Mouse (Mus musculus): ENCODE results near the gene Fam198a.

DNA sequence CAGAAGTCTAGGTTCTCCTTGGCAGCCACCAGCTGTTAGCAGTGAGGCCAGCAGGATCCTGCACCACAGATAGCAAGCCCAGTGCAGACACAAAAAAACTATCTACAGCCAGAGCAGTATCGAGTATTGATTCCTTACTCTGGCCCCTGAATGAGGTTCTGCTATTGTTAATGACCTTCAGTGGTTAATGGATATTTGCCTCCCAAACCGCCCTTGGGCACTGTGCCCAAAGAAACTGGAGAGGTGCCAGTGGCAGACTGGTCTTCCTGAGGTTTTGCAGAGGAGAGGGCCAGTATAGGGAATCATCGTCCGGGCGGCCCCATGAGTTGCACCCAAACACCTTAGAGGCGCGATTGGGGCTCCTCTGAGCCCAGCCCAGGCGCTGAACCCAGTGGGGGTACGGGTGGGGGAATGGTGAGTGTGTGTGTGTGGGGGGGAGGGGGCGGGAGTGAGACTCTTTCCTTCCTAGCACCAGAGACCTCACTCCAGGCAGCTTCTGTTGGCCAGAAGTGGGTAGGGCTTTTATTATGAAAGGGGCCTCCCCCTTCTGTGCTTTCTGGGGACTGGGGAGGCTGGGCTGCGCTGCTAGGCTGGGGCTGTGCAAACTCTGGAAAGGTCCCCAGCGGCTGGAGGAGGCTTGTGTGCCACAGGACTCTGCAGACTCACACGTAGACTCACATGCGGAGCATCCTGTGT lies at the start of gene Fam198a:
- TF ChIP-seq POLR2A (IDR thresholded peaks at IDR 0.05; ENCODE audit: borderline replicate concordance, control insufficient read depth, low read depth, low read length) (no peak), CTCF (IDR thresholded peaks at IDR 0.05; ENCODE audit: control insufficient read depth, insufficient read depth, low read length) (no peak)
